Mouse (Mus musculus): Measurements from ENCODE around the gene Gpr27. TPM values are rescaled to one million over a fixed set of nuclear protein-coding genes. Genes with fewer than 3 reads are reported as not detected.

The Gpr27 gene
- polyA plus RNA-seq, 1 experiment from 2014 or later: 2.9 TPM

DNA sequence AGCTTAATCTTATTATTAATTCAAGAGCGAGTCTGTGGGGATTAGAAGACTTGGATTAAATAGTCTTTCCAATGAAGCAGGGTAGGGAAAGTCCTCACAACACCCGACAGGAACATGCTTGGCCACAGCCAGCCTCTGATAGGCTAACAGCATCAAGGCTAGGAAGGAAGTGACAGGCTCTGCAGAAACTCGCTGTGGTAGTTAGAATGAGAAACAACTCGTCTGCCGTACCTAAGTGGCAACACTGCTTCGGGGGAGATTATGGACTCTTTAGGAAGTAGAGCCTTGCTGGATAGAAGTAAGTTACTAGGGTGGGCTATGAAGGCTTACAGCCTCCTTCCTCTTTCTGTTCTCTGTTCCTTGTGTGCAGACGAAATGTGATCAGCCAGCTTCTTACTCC, 37.0 kb upstream of the Gpr27 start:
- 50% methylated on average over 7 of the region's 7 CpGs for WGBS
- H3K4me3 ChIP-seq (ENCODE audit: low read depth, low read length): no peak overlapping the region
- DNase-seq (ENCODE audit: low spot score): no peak
- no peak for ATAC-seq (ENCODE audit: insufficient number of reproducible peaks, low FRiP score, low TSS enrichment, low read depth)
- H3K9ac ChIP-seq (ENCODE audit: low read length): no peak overlapping the region
- H3K36me3 ChIP-seq (ENCODE audit: control insufficient read depth, insufficient read depth, low read length): no peaks in the 10 kb centered on the region
- no peaks in the 10 kb centered on the region for H3K27me3 ChIP-seq (ENCODE audit: control insufficient read depth, insufficient read depth, low read length)
- peaks cover 5% of the 10 kb centered on the region; the same call in 1 of the 2 replicates for H3K4me1 ChIP-seq (ENCODE audit: control insufficient read depth, insufficient read depth, low read length)
- no peak overlapping the region for H3K4me2 ChIP-seq (ENCODE audit: low read depth, severe bottlenecking)
- H3K27ac ChIP-seq (replicated peaks; ENCODE audit: low read depth, low read length): no peak overlapping the region
- H3K9me3 ChIP-seq (ENCODE audit: control insufficient read depth, low read length): no peaks in the 10 kb centered on the region

DNA sequence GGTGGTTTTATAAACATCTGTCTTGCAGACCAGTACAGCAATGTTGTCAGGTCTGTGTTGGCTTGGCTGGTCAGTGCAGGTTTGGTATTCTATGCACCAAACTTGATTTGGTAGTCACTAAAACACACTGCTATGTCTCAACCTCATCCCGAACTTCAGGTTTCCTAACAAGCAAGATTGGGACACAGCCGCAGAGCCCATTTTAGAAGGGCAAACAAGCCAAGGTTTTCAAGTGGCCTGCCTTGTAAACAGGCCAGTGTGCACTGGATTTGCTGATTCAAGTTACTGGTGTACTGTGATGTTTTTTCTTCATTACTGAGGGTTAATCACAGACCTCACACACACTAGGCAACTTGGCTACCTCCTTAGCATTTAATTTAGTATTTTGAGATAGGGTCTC, 36.4 kb upstream of the Gpr27 start:
- Histone ChIP-seq H3K4me3 (ENCODE audit: low read depth, low read length) (no peak overlapping the region), H3K9me3 (ENCODE audit: control insufficient read depth, low read length) (no peaks in the 10 kb centered on the region), H3K36me3 (ENCODE audit: control insufficient read depth, insufficient read depth, low read length) (no peaks in the 10 kb centered on the region), H3K4me2 (ENCODE audit: low read depth, severe bottlenecking) (no peak overlapping the region), H3K9ac (ENCODE audit: low read length) (no peak overlapping the region), H3K27ac (replicated peaks; ENCODE audit: low read depth, low read length) (no peak overlapping the region), H3K27me3 (ENCODE audit: control insufficient read depth, insufficient read depth, low read length) (no peaks in the 10 kb centered on the region), H3K4me1 (ENCODE audit: control insufficient read depth, insufficient read depth, low read length) (peaks cover 5% of the 10 kb centered on the region; the same call in 1 of the 2 replicates)
- DNase-seq (ENCODE audit: low spot score): no peak
- WGBS: 86% methylated on average over 2 of the region's 2 CpGs
- ATAC-seq (ENCODE audit: insufficient number of reproducible peaks, low FRiP score, low TSS enrichment, low read depth): no peak

DNA sequence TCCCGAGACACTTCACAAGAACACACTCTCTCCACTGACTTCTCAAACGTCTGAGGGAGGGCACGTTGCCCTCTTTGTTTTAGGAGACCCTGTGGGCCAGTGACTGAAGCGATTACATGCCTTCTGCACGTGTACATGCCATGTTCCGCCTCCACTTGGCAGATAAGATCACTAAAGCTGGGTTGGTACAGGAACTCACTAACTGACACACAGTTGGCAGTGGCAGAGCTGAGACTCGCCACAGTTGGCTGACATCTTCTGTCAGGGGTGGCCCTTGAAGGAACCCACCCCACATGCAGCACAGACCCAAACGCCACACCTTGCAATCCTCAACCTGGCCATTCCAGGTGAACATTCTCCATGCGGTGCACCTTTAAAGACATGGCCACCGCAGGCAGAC, 33.9 kb upstream of the Gpr27 start:
- DNase-seq (ENCODE audit: low spot score): no peak
- no peak overlapping the region for H3K4me2 ChIP-seq (ENCODE audit: low read depth, severe bottlenecking)
- H3K4me1 ChIP-seq (ENCODE audit: control insufficient read depth, insufficient read depth, low read length): peaks cover 5% of the 10 kb centered on the region; the same call in 1 of the 2 replicates
- H3K4me3 ChIP-seq (ENCODE audit: low read depth, low read length): no peak overlapping the region
- WGBS: 88% methylated on average over 10 of the region's 10 CpGs
- no peak overlapping the region for H3K9ac ChIP-seq (ENCODE audit: low read length)
- no peak for ATAC-seq (ENCODE audit: insufficient number of reproducible peaks, low FRiP score, low TSS enrichment, low read depth)
- no peaks in the 10 kb centered on the region for H3K9me3 ChIP-seq (ENCODE audit: control insufficient read depth, low read length)
- no peaks in the 10 kb centered on the region for H3K36me3 ChIP-seq (ENCODE audit: control insufficient read depth, insufficient read depth, low read length)
- no peak overlapping the region for H3K27ac ChIP-seq (replicated peaks; ENCODE audit: low read depth, low read length)
- H3K27me3 ChIP-seq (ENCODE audit: control insufficient read depth, insufficient read depth, low read length): no peaks in the 10 kb centered on the region

DNA sequence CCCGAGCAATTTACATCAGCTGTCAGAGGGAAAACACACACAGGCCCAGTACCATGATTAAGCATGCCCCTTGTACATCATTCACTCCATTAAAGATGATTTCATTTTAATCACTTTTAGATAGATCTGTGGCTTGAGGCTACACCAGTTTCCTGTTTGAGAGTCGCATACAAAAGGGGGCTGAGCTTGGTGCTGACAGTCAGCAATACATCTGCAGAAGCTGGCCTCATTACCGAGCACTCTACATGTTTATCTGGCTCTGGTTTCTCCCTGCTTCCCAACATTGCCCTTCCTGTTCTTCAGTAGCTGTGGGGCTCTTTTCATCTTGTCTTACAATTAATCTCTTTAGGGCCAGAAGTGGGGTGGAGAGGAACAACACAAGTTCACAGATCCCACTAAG, 32.0 kb upstream of the Gpr27 start:
- Histone ChIP-seq H3K27me3 (ENCODE audit: control insufficient read depth, insufficient read depth, low read length) (no peaks in the 10 kb centered on the region), H3K4me1 (ENCODE audit: control insufficient read depth, insufficient read depth, low read length) (no peaks in the 10 kb centered on the region), H3K9ac (ENCODE audit: low read length) (no peak overlapping the region), H3K36me3 (ENCODE audit: control insufficient read depth, insufficient read depth, low read length) (no peaks in the 10 kb centered on the region), H3K4me3 (ENCODE audit: low read depth, low read length) (no peak overlapping the region), H3K4me2 (ENCODE audit: low read depth, severe bottlenecking) (no peak overlapping the region), H3K27ac (replicated peaks; ENCODE audit: low read depth, low read length) (no peak overlapping the region), H3K9me3 (ENCODE audit: control insufficient read depth, low read length) (no peaks in the 10 kb centered on the region)
- DNase-seq (ENCODE audit: low spot score): no peak
- WGBS: 40% methylated on average over 3 of the region's 3 CpGs
- ATAC-seq (ENCODE audit: insufficient number of reproducible peaks, low FRiP score, low TSS enrichment, low read depth): no peak

DNA sequence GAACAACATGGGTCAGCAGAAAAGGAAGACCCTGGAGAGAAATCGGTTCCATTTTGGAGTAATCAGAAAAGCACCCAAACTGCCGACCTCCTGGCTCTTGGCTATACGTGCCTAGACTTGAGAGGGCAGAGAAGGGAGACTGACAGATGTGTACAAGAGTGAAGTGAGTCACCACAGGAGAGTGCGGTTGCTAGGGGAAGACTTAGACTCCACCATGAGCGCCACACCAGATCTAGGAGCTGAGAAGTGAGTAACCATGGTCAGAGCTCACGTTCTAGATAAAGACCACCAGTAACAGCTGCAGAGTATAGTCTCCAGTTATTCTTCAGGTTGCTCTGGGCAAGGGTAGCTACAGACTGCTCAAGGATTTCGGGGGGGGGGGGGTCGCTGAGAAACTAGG, 29.2 kb upstream of the Gpr27 start:
- Histone ChIP-seq H3K4me3 (ENCODE audit: low read depth, low read length) (no peak overlapping the region), H3K36me3 (ENCODE audit: control insufficient read depth, insufficient read depth, low read length) (no peaks in the 10 kb centered on the region), H3K4me2 (ENCODE audit: low read depth, severe bottlenecking) (no peak overlapping the region), H3K9ac (ENCODE audit: low read length) (no peak overlapping the region), H3K27me3 (ENCODE audit: control insufficient read depth, insufficient read depth, low read length) (no peaks in the 10 kb centered on the region), H3K27ac (replicated peaks; ENCODE audit: low read depth, low read length) (no peak overlapping the region), H3K4me1 (ENCODE audit: control insufficient read depth, insufficient read depth, low read length) (peaks cover 11% of the 10 kb centered on the region), H3K9me3 (ENCODE audit: control insufficient read depth, low read length) (no peaks in the 10 kb centered on the region)
- WGBS: 77% methylated on average over 8 of the region's 8 CpGs
- no peak for ATAC-seq (ENCODE audit: insufficient number of reproducible peaks, low FRiP score, low TSS enrichment, low read depth)
- DNase-seq (ENCODE audit: low spot score): no peak

DNA sequence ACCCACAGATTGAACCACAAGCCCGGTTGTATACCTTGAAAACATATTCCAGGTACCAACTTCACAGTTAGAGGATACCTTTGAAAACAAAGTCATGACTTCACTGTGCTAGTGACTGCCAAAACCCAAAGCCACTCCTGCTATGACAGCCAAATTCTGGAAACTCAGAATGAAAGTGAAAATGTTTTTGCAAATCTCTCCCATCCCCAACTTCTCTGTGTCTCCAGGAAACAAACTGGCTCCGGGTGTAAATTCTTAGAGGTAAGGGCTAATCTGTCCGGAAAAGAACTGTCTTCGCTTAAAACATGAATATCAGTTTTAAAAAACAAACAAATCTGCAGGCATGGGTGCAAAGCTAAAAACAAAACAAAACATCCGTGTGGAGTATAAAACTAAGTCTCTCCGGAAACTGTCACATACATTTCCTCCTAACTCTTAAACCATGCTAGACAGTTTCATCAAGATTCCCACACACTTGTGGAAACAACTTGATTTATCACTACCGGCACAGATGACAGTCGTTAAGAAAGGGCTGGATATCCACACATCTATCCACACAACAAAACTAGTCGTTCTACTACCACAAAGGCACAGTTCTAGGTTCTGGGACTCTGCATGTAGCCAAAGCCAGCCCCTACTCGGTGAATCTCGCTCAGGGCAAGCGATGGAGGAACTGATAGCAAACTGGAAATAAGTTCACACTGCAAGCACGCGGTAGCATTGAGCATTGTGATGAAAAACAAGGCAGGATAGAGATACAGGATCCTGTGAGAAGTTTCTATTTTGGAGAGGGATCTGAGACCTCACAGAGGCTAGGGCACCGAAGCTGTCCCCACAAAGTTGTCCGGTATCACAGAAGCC, 26.8 kb upstream of the Gpr27 start:
- Histone ChIP-seq H3K9ac (ENCODE audit: low read length) (peak overlapping the region; percentile 82), H3K4me2 (ENCODE audit: low read depth, severe bottlenecking) (peak overlapping the region; percentile 90), H3K4me3 (ENCODE audit: low read depth, low read length) (peak overlapping the region; percentile 75), H3K4me1 (ENCODE audit: control insufficient read depth, insufficient read depth, low read length) (peaks cover 19% of the 10 kb centered on the region), H3K36me3 (ENCODE audit: control insufficient read depth, insufficient read depth, low read length) (no peaks in the 10 kb centered on the region), H3K9me3 (ENCODE audit: control insufficient read depth, low read length) (no peaks in the 10 kb centered on the region), H3K27me3 (ENCODE audit: control insufficient read depth, insufficient read depth, low read length) (no peaks in the 10 kb centered on the region), H3K27ac (replicated peaks; ENCODE audit: low read depth, low read length) (no peak overlapping the region)
- DNase-seq (ENCODE audit: low spot score): peak; percentile 63
- 31% methylated on average over 16 of the region's 16 CpGs for WGBS
- no peak for ATAC-seq (ENCODE audit: insufficient number of reproducible peaks, low FRiP score, low TSS enrichment, low read depth)

DNA sequence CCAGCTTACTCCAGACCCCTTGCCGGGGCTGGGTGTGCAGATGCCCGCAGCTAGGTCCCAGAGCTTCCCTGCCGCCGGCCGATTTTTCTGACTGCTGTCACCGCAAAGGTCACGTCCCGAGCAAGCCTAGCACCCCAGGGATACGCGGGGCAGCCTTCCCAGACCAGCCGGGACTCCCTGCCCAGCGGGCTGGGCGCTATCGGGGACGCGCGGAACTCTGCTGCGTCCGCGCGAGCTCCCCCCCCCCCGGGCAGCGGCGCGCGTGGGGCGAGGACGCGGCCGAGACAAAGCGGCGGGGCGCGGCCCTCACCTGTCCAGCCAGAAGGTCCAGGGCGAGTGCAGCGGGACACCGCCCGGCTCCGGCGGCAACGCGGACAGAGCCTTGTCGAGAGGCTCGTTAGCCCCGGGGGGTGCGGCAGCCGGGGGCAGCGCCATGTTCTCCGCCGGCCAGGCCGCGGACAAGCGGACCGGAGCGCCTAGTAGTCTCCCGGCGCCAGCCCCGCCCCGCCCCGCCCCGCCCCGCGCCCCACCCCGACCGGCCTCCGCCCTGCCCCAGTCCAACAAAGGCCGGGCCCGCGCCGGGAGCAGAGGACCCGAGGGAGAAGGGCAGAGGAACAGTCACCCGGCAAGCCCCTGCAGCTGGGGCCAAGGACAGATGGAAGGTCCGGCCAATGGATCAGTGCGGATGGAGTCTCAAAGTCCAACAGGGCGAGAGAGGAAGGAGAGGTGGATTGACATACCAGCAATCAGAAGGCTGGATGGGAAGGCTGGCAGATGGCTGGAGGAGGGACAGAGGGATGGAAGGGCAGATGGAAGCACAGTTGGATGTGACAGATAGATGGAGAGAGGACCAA, 25.9 kb upstream of the Gpr27 start, which contains the start of the genes Eif4e3 and Gm20696:
Gene Eif4e3, minus strand, starts transcription at position 454 of the 854 bp plus-strand sequence.
Gene Gm20696, minus strand, starts transcription at position 480 of the 854 bp plus-strand sequence.
- WGBS: under 1% methylated on average over 63 of the region's 75 CpGs
- Histone ChIP-seq H3K4me3 (ENCODE audit: low read depth, low read length) (peak within 1 kb of the TSS; percentile 75), H3K27me3 (ENCODE audit: control insufficient read depth, insufficient read depth, low read length) (no peaks in the 10 kb centered on the region), H3K9ac (ENCODE audit: low read length) (peak within 1 kb of the TSS; percentile 82), H3K9me3 (ENCODE audit: control insufficient read depth, low read length) (no peaks in the 10 kb centered on the region), H3K27ac (replicated peaks; ENCODE audit: low read depth, low read length) (peak within 1 kb of the TSS; percentile 51), H3K4me2 (ENCODE audit: low read depth, severe bottlenecking) (peak within 1 kb of the TSS; percentile 90), H3K4me1 (ENCODE audit: control insufficient read depth, insufficient read depth, low read length) (peaks cover 19% of the 10 kb centered on the region), H3K36me3 (ENCODE audit: control insufficient read depth, insufficient read depth, low read length) (no peaks in the 10 kb centered on the region)
- ATAC-seq (ENCODE audit: insufficient number of reproducible peaks, low FRiP score, low TSS enrichment, low read depth): peak; percentile 81
- peak; percentile 73 for DNase-seq (ENCODE audit: low spot score)

DNA sequence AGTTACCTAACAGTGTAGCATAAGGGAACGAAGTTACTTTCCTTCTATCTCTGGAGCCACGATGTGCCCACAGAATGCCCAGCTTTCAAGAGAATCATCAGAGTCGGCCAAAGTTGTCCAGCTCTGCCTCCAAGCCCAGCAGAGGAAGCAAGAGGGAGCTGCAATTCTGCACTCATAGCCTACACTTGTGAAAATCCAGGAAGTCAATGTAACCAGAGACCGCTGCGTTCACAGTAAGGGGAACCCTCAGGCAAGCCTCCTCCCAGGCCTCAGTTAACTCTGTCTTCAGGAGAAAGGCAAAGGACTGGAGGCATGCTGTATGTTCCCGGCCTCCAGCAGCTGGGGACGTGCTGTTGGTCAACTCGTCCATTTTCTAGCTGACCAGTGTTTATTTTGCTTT, 25.2 kb upstream of the Gpr27 start:
- Histone ChIP-seq H3K27me3 (ENCODE audit: control insufficient read depth, insufficient read depth, low read length) (no peaks in the 10 kb centered on the region), H3K9me3 (ENCODE audit: control insufficient read depth, low read length) (no peaks in the 10 kb centered on the region), H3K36me3 (ENCODE audit: control insufficient read depth, insufficient read depth, low read length) (no peaks in the 10 kb centered on the region), H3K27ac (replicated peaks; ENCODE audit: low read depth, low read length) (peak overlapping the region; percentile 51; the same call in 1 of the 2 replicates), H3K9ac (ENCODE audit: low read length) (peak overlapping the region; percentile 82), H3K4me1 (ENCODE audit: control insufficient read depth, insufficient read depth, low read length) (peaks cover 19% of the 10 kb centered on the region), H3K4me2 (ENCODE audit: low read depth, severe bottlenecking) (peak overlapping the region; percentile 90), H3K4me3 (ENCODE audit: low read depth, low read length) (peak overlapping the region; percentile 75)
- no peak for ATAC-seq (ENCODE audit: insufficient number of reproducible peaks, low FRiP score, low TSS enrichment, low read depth)
- 15% methylated on average over 8 of the region's 8 CpGs for WGBS
- DNase-seq (ENCODE audit: low spot score): peak; percentile 58
